Mouse (Mus musculus): Measurements from ENCODE around the gene Galr3. TPM values are rescaled to one million over a fixed set of nuclear protein-coding genes. Genes with fewer than 3 reads are reported as not detected.
"Not testable (repeated sequence)": the region's sequence is repeated elsewhere in the genome, so short reads cannot be mapped to it uniquely, and the experiment has no call there.

Gene Galr3
- polyA plus RNA-seq, 1 experiment from 2014 or later = not detected

DNA sequence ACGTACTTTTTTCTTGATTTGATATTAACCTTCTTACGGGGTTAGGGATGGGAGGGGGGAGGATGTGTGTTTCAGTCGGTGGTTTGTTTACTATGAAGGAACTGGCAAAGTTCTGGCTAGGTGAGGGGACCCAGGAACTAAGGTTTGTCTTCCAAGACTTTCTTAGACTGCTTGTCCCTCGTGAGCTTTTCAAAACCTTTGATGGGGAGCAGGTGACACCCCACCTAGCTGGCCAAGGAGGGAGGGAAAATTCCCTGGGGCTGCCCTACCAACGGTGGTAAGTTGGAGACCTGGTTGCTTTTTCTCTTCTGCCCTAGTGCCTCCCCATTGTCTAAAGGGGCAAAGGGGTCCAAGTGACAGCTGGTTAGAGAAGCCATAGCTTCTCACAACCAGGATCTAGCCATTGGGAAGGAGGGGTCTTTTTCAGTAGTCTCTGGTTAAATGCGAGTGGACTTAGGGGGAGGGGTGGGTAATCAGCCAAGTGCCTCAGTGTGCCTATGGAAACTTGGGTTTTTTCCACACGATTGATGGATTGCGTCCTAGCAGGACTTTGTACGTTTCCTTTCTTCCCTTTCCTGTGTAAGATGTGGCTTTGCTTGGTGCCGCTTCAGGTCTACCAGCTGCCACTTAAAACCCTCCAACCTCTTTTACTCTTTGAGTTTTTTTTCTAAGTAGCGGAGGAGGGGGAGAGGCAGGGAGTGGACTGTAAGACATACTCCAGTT is 12.0 kb upstream of the Galr3 start:
- Histone ChIP-seq H3K4me3 (ENCODE audit: low read length) (peak overlapping the region; percentile 83), H3K4me1 (ENCODE audit: control insufficient read depth, insufficient read depth, low read length) (peaks cover 21% of the 10 kb centered on the region), H3K9me3 (replicated peaks; ENCODE audit: control insufficient read depth, low read length) (no peaks in the 10 kb centered on the region), H3K4me2 (ENCODE audit: low read depth, low read length) (peak overlapping the region; percentile 88), H3K9ac (ENCODE audit: low read length) (peak overlapping the region; percentile 100), H3K27ac (ENCODE audit: low read length) (peak overlapping the region; percentile 96), H3K36me3 (ENCODE audit: control insufficient read depth, insufficient read depth) (no peaks in the 10 kb centered on the region), H3K27me3 (ENCODE audit: control insufficient read depth, insufficient read depth, low read length) (no peaks in the 10 kb centered on the region)
- WGBS = 7% methylated on average over 11 of the region's 11 CpGs
- ATAC-seq (replicated peaks; ENCODE audit: extremely low read depth, insufficient read depth, low FRiP score) = no peak

DNA sequence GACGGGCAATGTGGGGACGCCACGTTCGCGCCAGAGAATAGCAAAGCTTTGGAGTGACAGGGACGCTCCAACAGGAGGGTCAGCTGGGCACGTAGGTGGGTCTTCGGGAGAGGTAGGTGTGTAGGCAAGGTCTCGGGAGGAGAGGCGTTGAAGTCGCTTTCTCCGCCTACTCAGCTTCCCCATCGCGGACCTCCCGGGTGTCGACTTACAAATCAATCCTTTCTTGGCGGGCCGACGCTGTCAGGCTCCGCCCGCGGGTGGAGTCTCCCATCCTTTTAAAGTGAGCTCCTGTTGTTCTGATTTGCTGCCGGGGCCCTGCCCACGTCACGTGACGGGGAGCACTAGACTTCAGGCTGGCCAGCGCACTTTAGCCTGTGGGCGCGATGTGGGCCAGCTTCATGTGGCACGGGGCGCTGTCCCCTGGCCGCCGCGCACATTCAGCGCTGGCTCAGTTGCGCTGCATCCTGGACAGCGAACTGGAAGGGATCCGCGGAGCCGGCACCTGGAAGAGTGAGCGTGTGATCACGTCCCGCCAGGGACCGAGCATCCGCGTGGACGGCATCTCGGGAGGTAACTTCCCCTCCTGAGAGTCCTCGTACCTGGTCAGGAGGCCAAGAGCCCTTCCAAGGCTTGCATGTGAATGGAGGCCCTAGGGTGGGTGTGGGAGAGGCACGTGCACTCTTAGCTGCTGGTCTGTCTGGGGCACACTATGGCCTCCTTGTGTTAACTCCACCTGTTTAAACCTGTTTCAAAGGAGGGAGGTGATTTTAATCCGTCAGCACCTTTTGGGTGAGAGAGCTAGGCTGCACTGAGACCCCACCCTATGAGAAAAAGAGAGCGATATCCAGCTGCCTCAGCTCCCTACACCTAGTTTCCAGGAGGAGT is 10.9 kb upstream of the Galr3 start:
- under 1% methylated on average over 52 of the region's 52 CpGs for WGBS
- H3K9ac ChIP-seq (ENCODE audit: low read length) = peak overlapping the region; percentile 100
- no peaks in the 10 kb centered on the region for H3K9me3 ChIP-seq (replicated peaks; ENCODE audit: control insufficient read depth, low read length)
- peak overlapping the region; percentile 83 for H3K4me3 ChIP-seq (ENCODE audit: low read length)
- peaks cover 19% of the 10 kb centered on the region for H3K4me1 ChIP-seq (ENCODE audit: control insufficient read depth, insufficient read depth, low read length)
- no peaks in the 10 kb centered on the region for H3K27me3 ChIP-seq (ENCODE audit: control insufficient read depth, insufficient read depth, low read length)
- ATAC-seq (replicated peaks; ENCODE audit: extremely low read depth, insufficient read depth, low FRiP score) = peak; percentile 86
- peak overlapping the region; percentile 96 for H3K27ac ChIP-seq (ENCODE audit: low read length)
- H3K4me2 ChIP-seq (ENCODE audit: low read depth, low read length) = peak overlapping the region; percentile 88
- H3K36me3 ChIP-seq (ENCODE audit: control insufficient read depth, insufficient read depth) = no peaks in the 10 kb centered on the region

DNA sequence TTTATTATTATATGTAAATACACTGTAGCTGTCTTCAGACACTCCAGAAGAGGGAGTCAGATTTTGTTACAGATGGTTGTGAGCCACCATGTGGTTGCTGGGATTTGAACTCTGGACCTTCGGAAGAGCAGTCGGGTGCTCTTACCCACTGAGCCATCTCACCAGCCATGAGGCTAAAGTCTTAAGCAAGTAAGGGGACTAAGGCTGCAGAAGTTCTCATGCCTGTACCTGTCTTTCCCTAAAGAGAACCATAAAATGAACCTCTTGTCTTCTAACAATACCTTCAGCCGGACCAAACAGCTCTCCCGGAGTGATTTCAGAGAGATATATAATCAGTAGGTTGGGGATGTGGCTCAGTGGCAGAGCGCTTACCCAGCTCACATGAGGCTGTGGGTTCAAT is 9.8 kb upstream of the Galr3 start:
- not testable (repeated sequence) for H3K36me3 ChIP-seq (ENCODE audit: control insufficient read depth, insufficient read depth); H3K9me3 ChIP-seq (replicated peaks; ENCODE audit: control insufficient read depth, low read length); H3K27me3 ChIP-seq (ENCODE audit: control insufficient read depth, insufficient read depth, low read length); H3K27ac ChIP-seq (ENCODE audit: low read length); H3K9ac ChIP-seq (ENCODE audit: low read length); ATAC-seq (replicated peaks; ENCODE audit: extremely low read depth, insufficient read depth, low FRiP score); H3K4me2 ChIP-seq (ENCODE audit: low read depth, low read length); H3K4me3 ChIP-seq (ENCODE audit: low read length)
- peaks cover 17% of the 10 kb centered on the region for H3K4me1 ChIP-seq (ENCODE audit: control insufficient read depth, insufficient read depth, low read length)
- 90% methylated on average over 5 of the region's 5 CpGs for WGBS

DNA sequence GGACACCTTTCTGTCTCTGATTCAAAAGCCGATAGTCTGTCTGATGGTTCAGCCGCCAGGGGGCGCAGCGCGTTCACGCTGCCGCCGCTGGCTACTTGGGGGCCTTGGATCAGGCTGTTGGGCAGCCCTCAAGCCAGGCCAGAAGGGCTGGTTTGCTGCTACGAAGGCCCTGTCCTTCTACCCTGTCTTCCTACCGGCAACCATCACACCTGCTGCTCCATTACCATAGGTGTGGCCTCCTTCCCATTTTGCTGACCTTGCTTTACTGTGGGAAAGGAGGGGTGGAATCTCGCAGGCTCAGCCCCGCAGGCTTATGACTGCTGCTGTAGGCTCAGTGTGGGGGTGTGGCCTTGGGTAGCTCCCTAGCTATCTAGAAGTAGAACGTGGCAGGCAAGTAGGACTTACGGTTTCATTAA is 3.8 kb upstream of the Galr3 start:
- peaks cover 17% of the 10 kb centered on the region for H3K4me1 ChIP-seq (ENCODE audit: control insufficient read depth, insufficient read depth, low read length)
- H3K4me2 ChIP-seq (ENCODE audit: low read depth, low read length) = peak overlapping the region; percentile 43; the same call in 1 of the 2 replicates
- ATAC-seq (replicated peaks; ENCODE audit: extremely low read depth, insufficient read depth, low FRiP score) = no peak
- no peak overlapping the region for H3K27ac ChIP-seq (ENCODE audit: low read length)
- no peaks in the 10 kb centered on the region for H3K9me3 ChIP-seq (replicated peaks; ENCODE audit: control insufficient read depth, low read length)
- no peaks in the 10 kb centered on the region for H3K36me3 ChIP-seq (ENCODE audit: control insufficient read depth, insufficient read depth)
- peak overlapping the region; percentile 48; the same call in 1 of the 2 replicates for H3K9ac ChIP-seq (ENCODE audit: low read length)
- 7% methylated on average over 14 of the region's 14 CpGs for WGBS
- peak overlapping the region; percentile 27 for H3K4me3 ChIP-seq (ENCODE audit: low read length)
- peaks cover 28% of the 10 kb centered on the region for H3K27me3 ChIP-seq (ENCODE audit: control insufficient read depth, insufficient read depth, low read length)

DNA sequence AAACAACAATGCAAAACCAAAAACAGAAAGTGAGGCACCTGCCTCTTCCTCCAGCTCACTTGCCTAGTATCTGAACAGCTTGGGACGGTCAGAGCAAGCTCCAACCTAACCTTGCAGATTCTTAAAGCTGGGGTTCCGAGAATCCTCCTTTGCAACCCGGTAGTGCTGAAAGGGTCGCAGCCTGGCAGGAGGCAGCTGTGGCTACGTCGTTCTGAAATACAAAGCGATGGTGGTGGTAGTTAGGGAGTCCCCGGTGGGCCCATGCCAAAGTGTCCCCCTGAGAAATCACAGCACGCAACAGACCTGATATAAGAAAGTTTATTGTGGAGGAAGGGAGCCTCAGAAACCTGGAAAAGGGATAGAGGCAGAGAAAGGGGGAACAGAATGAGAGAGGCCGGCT is 3.4 kb upstream of the Galr3 start:
- H3K9ac ChIP-seq (ENCODE audit: low read length) = peak overlapping the region; percentile 48; the same call in 1 of the 2 replicates
- no peak for ATAC-seq (replicated peaks; ENCODE audit: extremely low read depth, insufficient read depth, low FRiP score)
- peaks cover 20% of the 10 kb centered on the region for H3K4me1 ChIP-seq (ENCODE audit: control insufficient read depth, insufficient read depth, low read length)
- H3K27ac ChIP-seq (ENCODE audit: low read length) = no peak overlapping the region
- no peaks in the 10 kb centered on the region for H3K9me3 ChIP-seq (replicated peaks; ENCODE audit: control insufficient read depth, low read length)
- no peaks in the 10 kb centered on the region for H3K36me3 ChIP-seq (ENCODE audit: control insufficient read depth, insufficient read depth)
- H3K4me2 ChIP-seq (ENCODE audit: low read depth, low read length) = 0 out of 2 replicates have a peak overlapping the region, but pooled peaks have one; percentile 43
- H3K27me3 ChIP-seq (ENCODE audit: control insufficient read depth, insufficient read depth, low read length) = peaks cover 32% of the 10 kb centered on the region
- H3K4me3 ChIP-seq (ENCODE audit: low read length) = no peak overlapping the region
- 66% methylated on average over 10 of the region's 10 CpGs for WGBS

DNA sequence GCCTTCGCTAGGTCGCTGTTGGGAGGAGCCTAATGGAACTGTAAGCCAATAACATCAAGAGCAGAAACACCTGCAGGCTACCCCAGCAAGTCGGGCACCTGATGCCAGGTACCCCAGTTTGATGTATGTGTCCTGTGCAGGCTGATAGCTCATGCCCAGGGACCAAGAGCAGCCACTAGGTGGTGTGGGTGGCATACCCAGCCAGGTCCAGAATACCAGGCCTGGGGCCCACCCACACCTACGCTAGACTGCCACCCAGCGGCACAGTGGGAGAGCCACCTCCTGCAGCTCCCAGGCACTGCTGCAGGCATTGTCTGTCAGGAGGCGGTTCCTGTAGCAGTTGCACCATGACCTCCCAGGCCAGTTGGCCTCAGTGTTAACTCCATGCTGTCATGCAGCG is 2.8 kb upstream of the Galr3 start:
- Histone ChIP-seq H3K27me3 (ENCODE audit: control insufficient read depth, insufficient read depth, low read length) (peaks cover 37% of the 10 kb centered on the region), H3K9me3 (replicated peaks; ENCODE audit: control insufficient read depth, low read length) (no peaks in the 10 kb centered on the region), H3K4me3 (ENCODE audit: low read length) (no peak overlapping the region), H3K4me1 (ENCODE audit: control insufficient read depth, insufficient read depth, low read length) (peaks cover 20% of the 10 kb centered on the region), H3K4me2 (ENCODE audit: low read depth, low read length) (no peak overlapping the region), H3K9ac (ENCODE audit: low read length) (no peak overlapping the region), H3K36me3 (ENCODE audit: control insufficient read depth, insufficient read depth) (no peaks in the 10 kb centered on the region), H3K27ac (ENCODE audit: low read length) (no peak overlapping the region)
- ATAC-seq (replicated peaks; ENCODE audit: extremely low read depth, insufficient read depth, low FRiP score) = peak; percentile 82
- 16% methylated on average over 7 of the region's 7 CpGs for WGBS

DNA sequence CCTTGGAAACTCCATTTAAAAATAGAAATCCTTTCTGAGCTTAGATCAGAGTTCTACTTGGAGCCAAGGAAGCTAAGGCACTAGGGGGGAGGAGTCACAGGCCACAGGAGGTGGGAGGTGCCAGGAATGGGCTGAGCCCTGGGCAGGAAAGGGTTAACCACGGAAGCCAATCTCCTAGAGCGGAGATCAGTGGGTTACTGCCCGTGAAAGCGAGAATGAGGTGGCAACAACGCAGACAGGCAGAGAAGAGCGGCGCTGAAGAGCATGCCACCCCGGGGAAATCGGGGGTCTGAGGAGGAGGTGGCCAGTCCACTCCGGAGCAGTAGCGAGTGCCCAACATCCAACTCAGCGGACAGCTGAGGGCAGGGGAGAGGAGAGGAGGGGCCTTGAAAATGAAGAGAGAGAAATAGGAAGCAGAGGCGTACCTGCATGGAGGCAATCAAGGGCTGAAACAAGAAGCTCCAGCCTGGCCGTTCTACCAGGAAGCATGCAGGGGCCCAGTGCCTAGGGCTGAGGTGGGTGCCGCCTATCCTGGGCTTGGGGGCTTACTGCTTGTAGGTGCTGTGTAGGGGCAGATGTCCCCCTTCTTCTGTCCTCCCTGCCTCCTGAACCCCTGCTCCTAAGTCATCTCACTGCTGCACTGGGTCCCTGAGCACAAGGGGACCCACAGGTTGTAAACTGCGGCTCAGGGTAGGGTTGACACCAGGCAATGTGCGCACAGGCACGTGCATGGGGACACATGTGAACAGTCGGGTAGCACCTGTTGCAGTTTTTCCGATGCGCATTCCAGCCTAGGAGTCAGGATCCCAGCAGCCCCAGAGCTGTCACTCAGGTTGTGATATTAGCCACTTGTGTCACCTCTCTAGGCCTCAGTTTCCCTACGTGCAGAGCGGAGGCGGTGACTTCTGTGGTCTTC is 926 bp upstream of the Galr3 start:
- H3K27me3 ChIP-seq (ENCODE audit: control insufficient read depth, insufficient read depth, low read length) = peaks cover 41% of the 10 kb centered on the region
- H3K9me3 ChIP-seq (replicated peaks; ENCODE audit: control insufficient read depth, low read length) = no peaks in the 10 kb centered on the region
- no peaks in the 10 kb centered on the region for H3K36me3 ChIP-seq (ENCODE audit: control insufficient read depth, insufficient read depth)
- H3K4me3 ChIP-seq (ENCODE audit: low read length) = peak overlapping the region; percentile 22
- no peak overlapping the region for H3K27ac ChIP-seq (ENCODE audit: low read length)
- ATAC-seq (replicated peaks; ENCODE audit: extremely low read depth, insufficient read depth, low FRiP score) = no peak
- peak overlapping the region; percentile 44 for H3K4me2 ChIP-seq (ENCODE audit: low read depth, low read length)
- peak overlapping the region; percentile 31; the same call in 1 of the 2 replicates for H3K9ac ChIP-seq (ENCODE audit: low read length)
- peaks cover 20% of the 10 kb centered on the region for H3K4me1 ChIP-seq (ENCODE audit: control insufficient read depth, insufficient read depth, low read length)
- WGBS = 19% methylated on average over 24 of the region's 24 CpGs

DNA sequence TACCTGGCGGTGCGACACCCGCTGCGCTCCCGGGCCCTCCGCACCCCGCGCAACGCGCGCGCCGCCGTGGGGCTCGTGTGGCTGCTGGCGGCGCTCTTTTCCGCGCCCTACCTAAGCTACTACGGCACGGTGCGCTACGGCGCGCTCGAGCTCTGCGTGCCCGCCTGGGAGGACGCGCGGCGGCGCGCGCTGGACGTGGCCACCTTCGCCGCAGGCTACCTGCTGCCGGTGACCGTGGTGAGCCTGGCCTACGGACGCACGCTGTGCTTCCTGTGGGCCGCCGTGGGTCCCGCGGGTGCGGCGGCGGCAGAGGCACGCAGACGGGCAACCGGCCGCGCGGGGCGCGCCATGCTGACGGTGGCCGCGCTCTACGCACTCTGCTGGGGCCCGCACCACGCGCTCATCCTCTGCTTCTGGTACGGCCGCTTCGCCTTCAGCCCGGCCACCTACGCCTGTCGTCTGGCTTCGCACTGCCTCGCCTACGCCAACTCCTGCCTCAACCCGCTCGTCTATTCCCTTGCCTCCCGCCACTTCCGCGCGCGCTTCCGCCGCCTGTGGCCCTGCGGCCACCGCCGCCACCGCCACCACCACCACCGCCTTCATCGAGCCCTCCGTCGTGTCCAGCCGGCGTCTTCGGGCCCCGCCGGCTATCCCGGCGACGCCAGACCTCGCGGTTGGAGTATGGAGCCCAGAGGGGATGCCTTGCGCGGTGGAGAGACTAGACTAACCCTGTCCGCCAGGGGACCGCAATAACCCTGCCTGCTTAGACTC is 1.2 kb downstream of the Galr3 start:
- Histone ChIP-seq H3K27ac (ENCODE audit: low read length) (no peak overlapping the region), H3K4me1 (ENCODE audit: control insufficient read depth, insufficient read depth, low read length) (peaks cover 19% of the 10 kb centered on the region)

More for the DNA sequence above, 1.2 kb downstream of the Galr3 start:
- H3K36me3 ChIP-seq (ENCODE audit: control insufficient read depth, insufficient read depth) = no peaks in the 10 kb centered on the region
- H3K4me3 ChIP-seq (ENCODE audit: low read length) = peak overlapping the region; percentile 63
- H3K9ac ChIP-seq (ENCODE audit: low read length) = peak overlapping the region; percentile 62
- under 1% methylated on average over 105 of the region's 105 CpGs for WGBS
- H3K27me3 ChIP-seq (ENCODE audit: control insufficient read depth, insufficient read depth, low read length) = peaks cover 42% of the 10 kb centered on the region
- H3K9me3 ChIP-seq (replicated peaks; ENCODE audit: control insufficient read depth, low read length) = no peaks in the 10 kb centered on the region
- ATAC-seq (replicated peaks; ENCODE audit: extremely low read depth, insufficient read depth, low FRiP score) = no peak
- peak overlapping the region; percentile 95 for H3K4me2 ChIP-seq (ENCODE audit: low read depth, low read length)
